Mouse (Mus musculus) lung, postnatal 0 days (tissue): Measurements from ENCODE around the gene Lyst. TPM values are rescaled to one million over a fixed set of nuclear protein-coding genes. Genes with fewer than 3 reads are reported as not detected.
A peak's percentile ranks its signal among the peaks of the same experiment; 100 is the strongest.

ENCODE experiments used
- ATAC-seq: fragments of 200-750 bp; cut with Nextera tagmentation; 2 replicates; pipeline ENCODE4 v1.8.0; 2017; ENCODE audit warnings: moderate library complexity
- DNase-seq: peaks from one replicate; pipeline ENCODE4 v3.0.0-alpha.2; 2016; ENCODE audit warnings: low spot score
- H3K27ac ChIP-seq: fragments of 300-500 bp; sonication (generic); 2 replicates; pipeline ENCODE4 v1.5.1; 2014; ENCODE audit warnings: antibody characterized with exemption, mild to moderate bottlenecking, low read length, mixed read lengths
- H3K27me3 ChIP-seq: fragments of 300-500 bp; sonication (generic); replicated peaks from 2 replicates; pipeline ENCODE4 v1.6.1; 2014; ENCODE audit warnings: low read length, mixed read lengths; ENCODE audit not compliant: insufficient read depth
- H3K36me3 ChIP-seq: fragments of 300-500 bp; sonication (generic); 2 replicates; pipeline ENCODE4 v1.6.1; 2014; ENCODE audit warnings: low read length, mixed read lengths; ENCODE audit not compliant: insufficient read depth
- H3K4me1 ChIP-seq: fragments of 300-500 bp; sonication (generic); 2 replicates; pipeline ENCODE4 v1.6.1; 2014; ENCODE audit warnings: antibody characterized with exemption, low read depth, low read length, mixed read lengths; ENCODE audit not compliant: insufficient read depth
- H3K4me2 ChIP-seq: fragments of 300-500 bp; sonication (generic); replicated peaks from 2 replicates; pipeline ENCODE4 v1.6.1; 2014; ENCODE audit warnings: low read depth, mild to moderate bottlenecking, low read length, moderate library complexity, mixed read lengths
- H3K4me3 ChIP-seq: fragments of 300-500 bp; sonication (generic); 2 replicates; pipeline ENCODE4 v1.5.1; 2014; ENCODE audit warnings: low read depth, low read length
- H3K9ac ChIP-seq: fragments of 300-500 bp; sonication (generic); replicated peaks from 2 replicates; pipeline ENCODE4 v1.6.1; 2014; ENCODE audit warnings: low read depth, mild to moderate bottlenecking
- H3K9me3 ChIP-seq: fragments of 300-500 bp; sonication (generic); 2 replicates; pipeline ENCODE4 v1.6.1; 2016; ENCODE audit warnings: low read length, mixed read lengths
- CTCF ChIP-seq: IDR thresholded peaks from 2 replicates; pipeline ENCODE4 v1.5.1; 2016; ENCODE audit warnings: antibody characterized with exemption, mild to moderate bottlenecking
- EP300 ChIP-seq: IDR thresholded peaks from 2 replicates; pipeline ENCODE4 v1.6.1; 2016; ENCODE audit warnings: antibody characterized with exemption, mild to moderate bottlenecking, control low read depth
- WGBS: fragments of 180-500 bp; shearing (Covaris S2); extraction: QIAGEN DNeasy Blood & Tissue Kit; methylation state at CpG from one replicate; pipeline ENCODE4 v1.1.7; 2014; 5-methylcytosine and 5-hydroxymethylcytosine counted together
- polyA plus RNA-seq: library from polyadenylated mRNA; unstranded; fragments of >200 nt; fragmentation: Nextera tagmentation; extraction: Ambion mirVana; gene quantifications from 2 replicates; pipeline ENCODE4 v1.2.1, GENCODE M21; 2015

The Lyst gene
- polyA plus RNA-seq, 1 experiment from 2014 or later = 7.1 TPM

DNA sequence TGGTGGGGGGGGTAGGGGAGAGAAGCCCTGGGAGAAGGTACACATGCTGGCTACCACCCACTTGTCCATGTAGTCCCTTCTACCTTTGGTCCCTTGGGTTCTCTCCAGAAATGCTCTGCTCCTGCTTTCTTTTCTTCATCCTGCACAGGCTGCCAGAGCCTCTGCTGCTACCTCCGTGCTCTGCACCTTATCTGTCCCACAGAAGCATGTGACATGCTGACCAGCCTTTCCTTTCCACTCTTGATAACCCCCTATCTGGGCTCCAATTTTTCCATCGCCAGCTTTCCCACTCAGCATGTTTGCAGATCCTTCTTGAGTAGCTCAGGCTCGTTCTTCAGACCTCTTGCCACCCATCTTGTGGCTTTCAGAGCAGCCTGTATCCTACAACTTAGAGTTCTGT is 133.1 kb downstream of the Lyst start:
- Histone ChIP-seq H3K4me1 (no peaks in the 10 kb centered on the region), H3K4me3 (no peak overlapping the region), H3K27ac (no peak overlapping the region), H3K4me2 (no peak overlapping the region), H3K9ac (no peak overlapping the region), H3K36me3 (no peaks in the 10 kb centered on the region), H3K9me3 (no peaks in the 10 kb centered on the region), H3K27me3 (no peaks in the 10 kb centered on the region)
- 48% methylated on average over 3 of the region's 3 CpGs for WGBS
- DNase-seq = no peak
- no peak for ATAC-seq
- TF ChIP-seq CTCF (no peak), EP300 (no peak)

- no peaks in the 10 kb centered on the region for H3K9me3 ChIP-seq
Measured at GRCm38 (mm10) chr13:13723786-13724185, 133.6 kb downstream of the Lyst start.

GRCm38 (mm10) chr13:13739232-13739631 is 149.0 kb downstream of the Lyst start:
- Histone ChIP-seq H3K27ac (no peak overlapping the region), H3K4me1 (no peaks in the 10 kb centered on the region), H3K36me3 (peaks cover 19% of the 10 kb centered on the region), H3K9me3 (no peaks in the 10 kb centered on the region), H3K4me3 (no peak overlapping the region), H3K4me2 (no peak overlapping the region), H3K9ac (no peak overlapping the region), H3K27me3 (no peaks in the 10 kb centered on the region)
- ATAC-seq (no peak), DNase-seq (no peak)
- WGBS = 95% methylated on average over 4 of the region's 4 CpGs
- no peak for TF ChIP-seq CTCF
- TF ChIP-seq EP300 = no peak

More at GRCm38 (mm10) chr13:13723786-13724185, 133.6 kb downstream of the Lyst start:
- no peak overlapping the region for H3K27ac ChIP-seq
- DNase-seq (no peak), ATAC-seq (no peak)
- no peak overlapping the region for H3K4me2 ChIP-seq
- H3K36me3 ChIP-seq = no peaks in the 10 kb centered on the region
- H3K9ac ChIP-seq = no peak overlapping the region
- no peaks in the 10 kb centered on the region for H3K27me3 ChIP-seq
- TF ChIP-seq CTCF (no peak), EP300 (no peak)
- no peak overlapping the region for H3K4me3 ChIP-seq
- H3K4me1 ChIP-seq = no peaks in the 10 kb centered on the region

- Histone ChIP-seq H3K4me1 (no peaks in the 10 kb centered on the region), H3K9ac (no peak overlapping the region), H3K4me3 (no peak overlapping the region), H3K27ac (no peak overlapping the region), H3K36me3 (peaks cover 43% of the 10 kb centered on the region), H3K9me3 (no peaks in the 10 kb centered on the region), H3K27me3 (no peaks in the 10 kb centered on the region), H3K4me2 (no peak overlapping the region)
- ATAC-seq = no peak
- TF ChIP-seq EP300 = no peak
- no peak for TF ChIP-seq CTCF
- no peak for DNase-seq
- 83% methylated on average over 3 of the region's 3 CpGs for WGBS
Measured at GRCm38 (mm10) chr13:13745911-13746310, 155.7 kb downstream of the Lyst start.

GRCm38 (mm10) chr13:13775778-13776494 is 185.7 kb downstream of the Lyst start:
- no peaks in the 10 kb centered on the region for H3K9me3 ChIP-seq
- no peak overlapping the region for H3K4me2 ChIP-seq
- no peak for ATAC-seq
- peaks cover 19% of the 10 kb centered on the region; the same call in 1 of the 2 replicates for H3K36me3 ChIP-seq
- DNase-seq = peak; percentile 32
- H3K27ac ChIP-seq = no peak overlapping the region
- H3K27me3 ChIP-seq = no peaks in the 10 kb centered on the region
- TF ChIP-seq EP300 = no peak
- TF ChIP-seq CTCF = no peak
- H3K9ac ChIP-seq = no peak overlapping the region
- no peak overlapping the region for H3K4me3 ChIP-seq
- H3K4me1 ChIP-seq = no peaks in the 10 kb centered on the region

GRCm38 (mm10) chr13:13777052-13777451 is 186.9 kb downstream of the Lyst start:
- H3K9ac ChIP-seq = no peak overlapping the region
- ATAC-seq (no peak), DNase-seq (no peak)
- no peaks in the 10 kb centered on the region for H3K9me3 ChIP-seq
- 93% methylated on average over 11 of the region's 11 CpGs for WGBS
- H3K27ac ChIP-seq = no peak overlapping the region
- H3K36me3 ChIP-seq = peaks cover 19% of the 10 kb centered on the region; the same call in 1 of the 2 replicates
- no peak overlapping the region for H3K4me3 ChIP-seq
- no peak overlapping the region for H3K4me2 ChIP-seq
- TF ChIP-seq CTCF = no peak
- TF ChIP-seq EP300 = no peak
- no peaks in the 10 kb centered on the region for H3K4me1 ChIP-seq
- H3K27me3 ChIP-seq = no peaks in the 10 kb centered on the region
